Mouse (Mus musculus): Measurements from ENCODE around the gene Cst7. TPM values are rescaled to one million over a fixed set of nuclear protein-coding genes. Genes with fewer than 3 reads are reported as not detected.
"Not testable (repeated sequence)": the region's sequence is repeated elsewhere in the genome, so short reads cannot be mapped to it uniquely, and the experiment has no call there.

Cst7 gene
- polyA plus RNA-seq (2014; fragmentation: Nextera tagmentation; extraction: Ambion mirVana), result 0.15 and 0.23 TPM in 2 replicates

GRCm38 (mm10) chr2:150569847-150570590 lies at the start of gene Cst7:
TSS of gene Cst7 (plus strand) at chr2:150570415.
- no peak for ATAC-seq (ENCODE audit: low FRiP score)
- WGBS, result 83% methylated on average over 11 of the region's 11 CpGs
- H3K27me3 ChIP-seq (ENCODE audit: control insufficient read depth, insufficient read depth, low read length), result no peaks in the 10 kb centered on the region

DNA sequence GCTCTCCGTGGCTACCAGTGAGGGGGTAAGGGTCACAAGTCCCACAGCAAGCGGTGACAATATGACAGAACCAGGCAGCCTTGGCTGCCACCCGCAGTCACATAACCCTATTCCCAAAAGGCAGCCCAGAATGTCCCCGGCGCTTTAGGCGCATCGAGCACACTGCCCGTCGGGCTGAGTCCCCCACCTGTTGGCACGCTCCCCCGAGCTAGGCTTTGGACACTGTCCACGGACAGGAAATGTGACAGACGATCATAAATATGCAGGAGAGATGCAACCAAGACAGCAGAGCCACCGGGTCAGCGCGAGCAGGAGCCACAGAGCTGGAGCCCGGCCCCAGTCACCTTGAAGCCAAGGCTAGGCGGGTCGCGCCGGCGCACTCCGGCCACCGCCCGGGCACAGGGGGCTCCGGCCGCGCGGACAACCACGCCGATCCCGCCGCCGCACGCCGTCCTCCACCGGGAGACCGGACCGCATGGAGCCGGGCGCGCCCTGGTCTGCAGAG lies 44.5 kb upstream of the Cst7 start:
- WGBS, result 3% methylated on average over 42 of the region's 42 CpGs
- peaks cover 8% of the 10 kb centered on the region for H3K27me3 ChIP-seq (ENCODE audit: control insufficient read depth, insufficient read depth, low read length)
- peak overlapping the region; percentile 84 for H3K4me2 ChIP-seq (replicated peaks; ENCODE audit: low read depth, low read length)
- ATAC-seq (ENCODE audit: low FRiP score) (peak; percentile 77), DNase-seq (ENCODE audit: low spot score) (peak; percentile 31)
- peak overlapping the region; percentile 45; the same call in 1 of the 2 replicates for H3K9ac ChIP-seq (ENCODE audit: low read depth, low read length)
- no peaks in the 10 kb centered on the region for H3K36me3 ChIP-seq (ENCODE audit: control insufficient read depth, insufficient read depth, low read length)
- H3K27ac ChIP-seq (ENCODE audit: low read depth, low read length), result no peak overlapping the region
- H3K4me3 ChIP-seq (ENCODE audit: low read depth, low read length), result peak overlapping the region; percentile 41
- no peaks in the 10 kb centered on the region for H3K4me1 ChIP-seq (replicated peaks; ENCODE audit: control insufficient read depth, insufficient read depth, low read length)
- H3K9me3 ChIP-seq (ENCODE audit: control insufficient read depth, low read length), result no peaks in the 10 kb centered on the region

More at GRCm38 (mm10) chr2:150569847-150570590, at the start of gene Cst7:
- H3K36me3 ChIP-seq (ENCODE audit: control insufficient read depth, insufficient read depth, low read length), result no peaks in the 10 kb centered on the region
- no peak within 1 kb of the TSS for H3K4me3 ChIP-seq (ENCODE audit: low read depth, low read length)
- H3K27ac ChIP-seq (ENCODE audit: low read depth, low read length), result no peak within 1 kb of the TSS
- no peak within 1 kb of the TSS for H3K4me2 ChIP-seq (replicated peaks; ENCODE audit: low read depth, low read length)
- H3K4me1 ChIP-seq (replicated peaks; ENCODE audit: control insufficient read depth, insufficient read depth, low read length), result no peaks in the 10 kb centered on the region
- no peaks in the 10 kb centered on the region for H3K9me3 ChIP-seq (ENCODE audit: control insufficient read depth, low read length)
- DNase-seq (ENCODE audit: low spot score), result no peak
- H3K9ac ChIP-seq (ENCODE audit: low read depth, low read length), result no peak within 1 kb of the TSS

- not testable (repeated sequence) for H3K4me1 ChIP-seq (replicated peaks; ENCODE audit: control insufficient read depth, insufficient read depth, low read length); H3K27me3 ChIP-seq (ENCODE audit: control insufficient read depth, insufficient read depth, low read length); H3K4me2 ChIP-seq (replicated peaks; ENCODE audit: low read depth, low read length); ATAC-seq (ENCODE audit: low FRiP score); H3K36me3 ChIP-seq (ENCODE audit: control insufficient read depth, insufficient read depth, low read length); H3K27ac ChIP-seq (ENCODE audit: low read depth, low read length); H3K4me3 ChIP-seq (ENCODE audit: low read depth, low read length); H3K9ac ChIP-seq (ENCODE audit: low read depth, low read length); DNase-seq (ENCODE audit: low spot score); H3K9me3 ChIP-seq (ENCODE audit: control insufficient read depth, low read length)
- WGBS, result 87% methylated on average over 10 of the region's 10 CpGs
These were observed 20.6 kb upstream of the Cst7 start for GRCm38 (mm10) chr2:150549576-150549975.

GRCm38 (mm10) chr2:150558568-150558967 lies 11.6 kb upstream of the Cst7 start:
- no peaks in the 10 kb centered on the region for H3K27me3 ChIP-seq (ENCODE audit: control insufficient read depth, insufficient read depth, low read length)
- no peak overlapping the region for H3K27ac ChIP-seq (ENCODE audit: low read depth, low read length)
- no peaks in the 10 kb centered on the region for H3K9me3 ChIP-seq (ENCODE audit: control insufficient read depth, low read length)
- DNase-seq (ENCODE audit: low spot score) (peak; percentile 34), ATAC-seq (ENCODE audit: low FRiP score) (no peak)
- no peak overlapping the region for H3K4me3 ChIP-seq (ENCODE audit: low read depth, low read length)
- WGBS, result 62% methylated on average over 3 of the region's 3 CpGs
- no peak overlapping the region for H3K4me2 ChIP-seq (replicated peaks; ENCODE audit: low read depth, low read length)
- H3K36me3 ChIP-seq (ENCODE audit: control insufficient read depth, insufficient read depth, low read length), result no peaks in the 10 kb centered on the region
- no peak overlapping the region for H3K9ac ChIP-seq (ENCODE audit: low read depth, low read length)
- no peaks in the 10 kb centered on the region for H3K4me1 ChIP-seq (replicated peaks; ENCODE audit: control insufficient read depth, insufficient read depth, low read length)

GRCm38 (mm10) chr2:150567051-150567450 lies 3.2 kb upstream of the Cst7 start:
- no peak overlapping the region for H3K9ac ChIP-seq (ENCODE audit: low read depth, low read length)
- H3K27me3 ChIP-seq (ENCODE audit: control insufficient read depth, insufficient read depth, low read length), result no peaks in the 10 kb centered on the region
- H3K4me3 ChIP-seq (ENCODE audit: low read depth, low read length), result no peak overlapping the region
- H3K4me2 ChIP-seq (replicated peaks; ENCODE audit: low read depth, low read length), result no peak overlapping the region
- no peak for DNase-seq (ENCODE audit: low spot score)
- H3K9me3 ChIP-seq (ENCODE audit: control insufficient read depth, low read length), result no peaks in the 10 kb centered on the region
- ATAC-seq (ENCODE audit: low FRiP score), result no peak
- no peaks in the 10 kb centered on the region for H3K36me3 ChIP-seq (ENCODE audit: control insufficient read depth, insufficient read depth, low read length)
- H3K4me1 ChIP-seq (replicated peaks; ENCODE audit: control insufficient read depth, insufficient read depth, low read length), result no peaks in the 10 kb centered on the region
- H3K27ac ChIP-seq (ENCODE audit: low read depth, low read length), result no peak overlapping the region
- 90% methylated on average over 2 of the region's 2 CpGs for WGBS

DNA sequence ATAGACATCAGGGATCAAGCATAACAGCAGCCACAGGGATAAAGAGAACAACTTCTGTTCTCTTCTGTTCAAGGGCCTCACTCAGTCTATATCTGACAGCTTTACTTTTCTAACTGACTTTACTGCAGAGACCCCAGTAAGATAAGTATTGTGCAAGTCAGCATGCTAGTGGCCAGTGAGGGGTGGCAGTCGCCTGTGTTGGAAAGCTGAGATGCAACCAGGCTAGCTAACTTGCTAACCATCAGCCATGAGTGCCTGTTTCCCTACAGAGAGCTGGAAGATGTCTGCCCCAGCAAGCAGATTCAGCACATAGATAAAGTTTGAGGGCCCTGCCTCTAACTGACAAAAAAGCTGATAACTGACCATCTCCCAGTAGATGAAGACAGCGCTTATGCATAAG lies 546 bp downstream of the Cst7 start:
- no peak for DNase-seq (ENCODE audit: low spot score)
- 93% methylated on average over 2 of the region's 2 CpGs for WGBS
- no peak for ATAC-seq (ENCODE audit: low FRiP score)

DNA sequence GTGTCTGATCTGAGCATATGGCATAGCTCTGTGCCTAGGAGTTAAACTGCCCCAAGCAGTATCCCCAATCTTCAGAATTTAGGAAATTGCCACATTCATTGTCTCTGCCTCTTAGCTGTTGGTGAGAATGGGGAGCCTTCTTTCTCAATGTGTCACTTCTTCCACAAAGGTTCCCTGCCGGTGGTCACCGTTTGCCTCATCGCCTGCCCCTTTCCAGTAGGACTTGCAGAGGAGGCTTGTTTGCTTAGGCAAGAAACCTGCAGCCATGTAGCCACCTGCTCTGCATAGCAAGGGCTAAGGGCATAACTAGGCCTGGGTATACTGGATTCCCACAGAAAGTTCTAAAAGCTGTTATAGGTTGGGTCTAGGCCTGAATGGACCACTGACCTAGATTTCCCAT lies 2.2 kb downstream of the Cst7 start:
- 90% methylated on average over 3 of the region's 3 CpGs for WGBS
- H3K4me2 ChIP-seq (replicated peaks; ENCODE audit: low read depth, low read length), result no peak overlapping the region
- ATAC-seq (ENCODE audit: low FRiP score) (no peak), DNase-seq (ENCODE audit: low spot score) (no peak)
- H3K4me1 ChIP-seq (replicated peaks; ENCODE audit: control insufficient read depth, insufficient read depth, low read length), result no peaks in the 10 kb centered on the region
- H3K4me3 ChIP-seq (ENCODE audit: low read depth, low read length), result no peak overlapping the region
- no peak overlapping the region for H3K9ac ChIP-seq (ENCODE audit: low read depth, low read length)
- H3K9me3 ChIP-seq (ENCODE audit: control insufficient read depth, low read length), result no peaks in the 10 kb centered on the region
- H3K27me3 ChIP-seq (ENCODE audit: control insufficient read depth, insufficient read depth, low read length), result no peaks in the 10 kb centered on the region
- no peak overlapping the region for H3K27ac ChIP-seq (ENCODE audit: low read depth, low read length)
- H3K36me3 ChIP-seq (ENCODE audit: control insufficient read depth, insufficient read depth, low read length), result no peaks in the 10 kb centered on the region

More for the DNA sequence above, 546 bp downstream of the Cst7 start:
- Histone ChIP-seq H3K9ac (ENCODE audit: low read depth, low read length) (no peak overlapping the region), H3K4me1 (replicated peaks; ENCODE audit: control insufficient read depth, insufficient read depth, low read length) (no peaks in the 10 kb centered on the region), H3K27ac (ENCODE audit: low read depth, low read length) (no peak overlapping the region), H3K27me3 (ENCODE audit: control insufficient read depth, insufficient read depth, low read length) (no peaks in the 10 kb centered on the region), H3K4me3 (ENCODE audit: low read depth, low read length) (no peak overlapping the region), H3K36me3 (ENCODE audit: control insufficient read depth, insufficient read depth, low read length) (no peaks in the 10 kb centered on the region), H3K4me2 (replicated peaks; ENCODE audit: low read depth, low read length) (no peak overlapping the region), H3K9me3 (ENCODE audit: control insufficient read depth, low read length) (no peaks in the 10 kb centered on the region)

DNA sequence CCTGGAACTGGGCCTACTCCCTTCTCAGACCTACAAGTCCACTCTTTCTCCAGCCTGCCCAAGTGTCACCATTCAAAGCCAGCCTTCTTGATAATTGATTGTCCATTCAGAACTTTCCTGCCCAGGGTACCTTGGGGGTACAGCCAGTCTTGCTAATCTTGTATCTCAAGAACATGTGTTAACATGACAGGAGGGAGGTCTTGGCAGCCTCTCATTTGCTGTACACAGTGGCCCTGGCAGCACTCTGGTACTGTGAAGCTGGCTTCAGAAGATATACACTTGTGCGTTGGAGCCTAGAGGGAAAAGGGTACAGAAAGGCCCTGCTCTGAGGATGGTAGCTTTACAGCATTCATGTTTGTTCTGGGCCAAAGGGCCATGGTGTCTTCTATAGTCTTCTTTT lies 6.0 kb downstream of the Cst7 start:
- ATAC-seq (ENCODE audit: low FRiP score) (no peak), DNase-seq (ENCODE audit: low spot score) (no peak)
- Histone ChIP-seq H3K36me3 (ENCODE audit: control insufficient read depth, insufficient read depth, low read length) (no peaks in the 10 kb centered on the region), H3K9ac (ENCODE audit: low read depth, low read length) (no peak overlapping the region), H3K9me3 (ENCODE audit: control insufficient read depth, low read length) (no peaks in the 10 kb centered on the region), H3K4me1 (replicated peaks; ENCODE audit: control insufficient read depth, insufficient read depth, low read length) (no peaks in the 10 kb centered on the region), H3K4me2 (replicated peaks; ENCODE audit: low read depth, low read length) (no peak overlapping the region), H3K27me3 (ENCODE audit: control insufficient read depth, insufficient read depth, low read length) (no peaks in the 10 kb centered on the region), H3K27ac (ENCODE audit: low read depth, low read length) (no peak overlapping the region), H3K4me3 (ENCODE audit: low read depth, low read length) (no peak overlapping the region)
- WGBS, result 90% methylated on average over 1 of the region's 1 CpGs

GRCm38 (mm10) chr2:150578603-150579002 lies 8.4 kb downstream of the Cst7 start:
- 83% methylated on average over 5 of the region's 5 CpGs for WGBS
- H3K4me2 ChIP-seq (replicated peaks; ENCODE audit: low read depth, low read length), result no peak overlapping the region
- H3K4me1 ChIP-seq (replicated peaks; ENCODE audit: control insufficient read depth, insufficient read depth, low read length), result no peaks in the 10 kb centered on the region
- ATAC-seq (ENCODE audit: low FRiP score), result no peak
- no peaks in the 10 kb centered on the region for H3K27me3 ChIP-seq (ENCODE audit: control insufficient read depth, insufficient read depth, low read length)
- peaks cover 4% of the 10 kb centered on the region; the same call in 1 of the 2 replicates for H3K36me3 ChIP-seq (ENCODE audit: control insufficient read depth, insufficient read depth, low read length)
- H3K9ac ChIP-seq (ENCODE audit: low read depth, low read length), result no peak overlapping the region
- H3K27ac ChIP-seq (ENCODE audit: low read depth, low read length), result no peak overlapping the region
- no peaks in the 10 kb centered on the region for H3K9me3 ChIP-seq (ENCODE audit: control insufficient read depth, low read length)
- no peak overlapping the region for H3K4me3 ChIP-seq (ENCODE audit: low read depth, low read length)
- DNase-seq (ENCODE audit: low spot score), result no peak
